Mouse (Mus musculus) embryo, embryonic 9.5 days (tissue): ENCODE data around the gene Maml3.

Experiments used
- DNase-seq: peaks from one replicate; pipeline ENCODE4 v3.0.0-alpha.2; 2017; ENCODE audit errors: extremely low spot score

Maml3 gene

DNA sequence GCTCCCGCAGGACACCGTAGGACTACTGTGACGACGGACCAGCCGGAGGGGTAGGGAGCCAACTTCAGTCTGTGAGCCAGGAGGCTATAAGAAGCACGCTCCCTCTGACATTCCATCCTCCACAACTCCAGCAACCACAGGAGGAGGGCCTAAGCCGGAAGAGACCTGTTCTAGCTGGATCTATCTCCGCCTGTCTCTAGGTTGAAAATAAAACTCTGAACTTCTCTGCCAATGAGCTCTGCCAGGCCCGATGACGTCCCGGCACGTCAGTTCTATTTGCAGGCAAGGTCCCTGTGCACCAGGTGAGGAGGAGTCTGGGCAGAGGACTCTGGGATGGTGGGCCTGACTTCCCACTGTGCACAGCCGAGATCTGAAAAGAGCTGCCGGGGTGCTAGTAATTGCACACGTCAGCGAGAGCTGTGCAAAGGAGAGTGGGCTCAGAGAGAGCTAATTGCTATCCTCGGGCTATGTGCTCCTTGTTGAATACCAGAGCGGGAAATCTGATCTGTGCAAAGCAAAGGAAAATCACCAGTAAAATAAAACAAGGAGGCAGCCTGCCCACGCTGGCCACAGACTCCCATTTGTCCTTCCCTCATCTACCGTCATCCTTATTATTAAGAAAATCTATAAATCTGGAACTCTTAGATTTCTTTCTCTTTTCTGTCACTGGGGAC is 58.7 kb downstream of the Maml3 start:
- peak; percentile 87 for DNase-seq

DNA sequence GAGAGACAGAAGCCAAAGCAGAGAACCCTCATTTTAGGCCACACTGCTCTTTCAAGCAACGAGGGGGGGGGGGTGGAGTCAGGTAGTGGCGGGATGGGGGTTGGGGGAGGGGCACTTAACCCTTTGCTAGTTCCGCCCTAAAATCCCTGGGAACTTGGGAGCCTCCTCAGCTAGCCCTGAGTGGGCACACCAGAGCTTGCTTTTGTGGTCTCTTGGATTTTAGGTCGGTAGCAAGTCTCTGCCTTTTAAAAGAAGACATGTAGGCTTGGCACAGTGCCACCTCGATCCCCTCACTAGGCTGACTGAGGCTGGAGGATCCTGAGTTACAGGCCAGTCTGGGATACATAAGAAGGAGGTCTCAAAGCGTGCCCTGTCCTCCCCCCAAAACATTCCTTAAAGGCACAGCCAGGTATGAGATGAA is 59.6 kb downstream of the Maml3 start:
- DNase-seq, result peak; percentile 65

DNA sequence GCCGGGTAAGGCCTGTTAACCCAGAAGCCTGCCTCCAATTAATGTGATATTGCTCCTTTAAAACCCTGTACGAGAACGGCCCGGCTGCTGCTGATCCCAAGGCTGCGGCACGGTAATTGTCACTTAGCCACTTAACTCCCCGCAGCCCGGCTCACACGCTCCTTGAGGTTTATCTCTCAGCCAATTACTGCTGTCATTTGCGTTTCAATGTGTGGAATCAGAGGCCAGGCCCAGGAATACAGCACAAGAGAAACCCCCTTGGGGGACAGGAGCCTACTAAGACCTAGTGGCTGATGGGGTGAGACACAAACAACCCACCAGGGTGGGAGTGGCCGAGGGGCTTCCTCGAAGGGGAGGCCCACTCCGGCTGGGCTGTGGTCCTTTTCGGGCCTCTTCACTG is 60.2 kb downstream of the Maml3 start:
- peak; percentile 78 for DNase-seq

- DNase-seq, result no peak
Measured at GRCm38 (mm10) chr3:52043847-52044246, 61.0 kb downstream of the Maml3 start.

DNA sequence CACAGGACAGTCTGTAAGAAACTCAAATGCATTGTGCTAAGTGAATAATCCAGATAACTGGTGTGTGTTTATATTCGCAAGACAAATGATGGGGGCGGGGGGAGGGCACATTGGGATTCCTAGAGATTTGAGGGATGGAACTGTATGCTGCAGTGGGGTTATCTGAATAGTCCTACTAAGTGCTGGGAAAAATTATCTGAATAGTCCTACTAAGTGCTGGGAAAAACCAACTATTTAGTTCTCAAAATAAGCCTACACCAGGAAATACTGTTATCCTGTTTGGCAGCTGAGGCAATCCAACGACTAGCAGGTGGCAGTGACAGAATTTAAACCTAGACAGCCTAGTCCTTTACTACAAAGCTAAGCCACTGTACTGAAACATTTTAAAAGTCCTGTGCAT is 62.2 kb downstream of the Maml3 start:
- no peak for DNase-seq

DNA sequence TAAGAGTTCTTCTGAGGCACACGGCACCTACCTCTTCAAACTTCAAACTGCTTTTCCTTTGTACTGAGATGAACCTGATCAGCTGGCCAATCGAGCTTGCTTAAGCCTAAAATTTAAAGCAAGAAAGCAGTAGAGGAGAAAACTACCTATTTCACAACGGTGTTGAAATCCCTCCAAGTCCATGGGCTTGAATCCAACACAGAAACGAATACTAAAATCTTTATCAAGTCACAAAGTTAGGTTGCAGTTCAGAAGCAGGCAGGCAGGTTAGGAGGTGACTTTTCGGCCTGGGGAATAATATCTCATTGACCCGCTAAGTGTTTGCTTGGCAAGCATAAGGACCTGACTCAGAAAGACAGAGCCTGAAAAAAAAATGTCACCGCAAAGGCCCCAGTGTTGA is 64.9 kb downstream of the Maml3 start:
- no peak for DNase-seq

DNA sequence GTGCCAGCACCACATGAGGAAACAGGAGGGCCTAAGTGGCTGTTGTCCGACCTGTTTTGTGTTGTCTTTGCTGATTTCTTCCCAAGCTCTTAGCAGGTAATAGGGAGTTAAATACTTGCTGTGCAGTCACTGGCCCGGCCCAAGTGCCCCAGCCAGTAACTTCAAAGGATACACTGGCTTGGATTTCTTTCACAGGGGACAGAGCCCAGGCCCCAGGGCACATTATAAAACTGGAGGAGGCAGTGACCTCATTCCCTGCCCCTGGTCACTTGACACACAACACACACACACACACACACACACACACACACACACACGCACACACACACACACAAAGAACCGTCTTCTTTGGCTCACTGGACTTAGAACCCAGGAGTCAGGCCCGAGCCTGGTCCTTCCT is 67.6 kb downstream of the Maml3 start:
- DNase-seq, result no peak

DNA sequence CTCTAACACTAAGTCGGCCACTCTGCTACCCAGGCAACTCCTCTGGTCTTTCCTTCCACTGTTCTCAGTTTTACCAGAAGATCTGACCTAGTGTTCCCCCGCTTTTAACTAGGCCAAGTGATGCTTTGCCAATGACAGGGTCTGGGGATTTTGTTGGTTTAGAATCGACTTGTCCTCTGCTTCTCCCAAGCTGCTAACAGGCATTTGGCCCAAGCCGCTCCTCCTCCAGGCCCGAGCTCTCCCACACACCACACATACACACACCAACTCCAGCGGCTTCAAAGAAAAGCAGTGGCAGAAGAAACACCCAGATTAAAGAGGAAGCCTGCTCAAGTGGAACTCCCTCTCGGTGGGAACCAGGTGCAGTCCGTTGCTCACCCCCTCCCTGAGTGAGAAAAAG is 69.5 kb downstream of the Maml3 start:
- no peak for DNase-seq

- peak; percentile 83 for DNase-seq
Measured at GRCm38 (mm10) chr3:52033857-52034588, 70.9 kb downstream of the Maml3 start.

- no peak for DNase-seq
Measured at GRCm38 (mm10) chr3:52031327-52031726, 73.5 kb downstream of the Maml3 start.

DNA sequence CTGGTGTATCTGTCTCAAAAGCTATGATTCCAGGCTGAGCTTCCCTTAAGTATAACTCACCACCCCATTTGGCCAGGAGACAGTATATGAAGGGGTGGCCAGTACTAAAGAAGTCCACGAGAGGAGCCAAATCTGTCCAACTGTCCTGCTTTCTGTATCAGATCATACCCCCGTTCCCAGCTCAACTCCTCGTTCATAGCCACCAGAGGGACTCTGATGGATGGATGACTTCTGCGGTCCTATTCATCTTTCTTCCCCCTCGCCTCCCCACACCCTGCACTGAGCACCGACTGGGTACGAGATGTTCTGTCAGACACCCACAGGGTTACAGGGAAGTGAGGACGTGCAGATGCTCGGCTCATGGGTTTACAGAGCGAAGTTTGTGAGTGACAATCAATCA is 74.8 kb downstream of the Maml3 start:
- no peak for DNase-seq

GRCm38 (mm10) chr3:52029661-52030081 is 75.2 kb downstream of the Maml3 start:
- no peak for DNase-seq

- DNase-seq, result no peak
Measured at GRCm38 (mm10) chr3:52027972-52028371, 76.9 kb downstream of the Maml3 start.

GRCm38 (mm10) chr3:52022486-52022885 is 82.4 kb downstream of the Maml3 start:
- no peak for DNase-seq

DNA sequence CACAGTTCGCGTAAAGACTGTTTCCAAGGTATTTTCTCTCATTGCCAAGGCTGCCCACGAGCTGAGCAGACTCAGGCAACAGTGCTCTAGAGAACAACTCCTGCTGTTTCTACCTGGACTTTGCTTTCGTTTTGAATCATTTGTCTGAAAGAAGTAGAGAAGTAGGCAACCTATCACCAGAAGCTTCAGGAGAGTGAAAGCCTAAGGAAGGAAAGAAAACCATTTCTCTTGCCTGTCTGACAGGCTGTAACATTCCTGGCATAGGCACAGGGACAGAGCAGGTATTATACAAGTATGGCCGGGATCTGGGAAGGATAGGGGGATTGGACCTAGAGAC is 86.8 kb downstream of the Maml3 start:
- DNase-seq, result no peak

- DNase-seq, result no peak
Measured at GRCm38 (mm10) chr3:52017439-52018102, 87.3 kb downstream of the Maml3 start.

GRCm38 (mm10) chr3:52016178-52016577 is 88.7 kb downstream of the Maml3 start:
- DNase-seq, result no peak

GRCm38 (mm10) chr3:52015556-52015955 is 89.3 kb downstream of the Maml3 start:
- DNase-seq, result no peak

- no peak for DNase-seq
Measured at GRCm38 (mm10) chr3:52011032-52011710, 93.7 kb downstream of the Maml3 start.

GRCm38 (mm10) chr3:52009321-52009720 is 95.6 kb downstream of the Maml3 start:
- DNase-seq, result peak; percentile 61

- peak; percentile 88 for DNase-seq
Measured at GRCm38 (mm10) chr3:52007602-52008252, 97.1 kb downstream of the Maml3 start.
